Mouse (Mus musculus): Measurements from ENCODE around the gene Ppara. TPM values are rescaled to one million over a fixed set of nuclear protein-coding genes. Genes with fewer than 3 reads are reported as not detected.
A peak's percentile ranks its signal among the peaks of the same experiment; 100 is the strongest.

Ppara gene
- polyA plus RNA-seq, 1 experiment from 2014 or later: 1.0 TPM

DNA sequence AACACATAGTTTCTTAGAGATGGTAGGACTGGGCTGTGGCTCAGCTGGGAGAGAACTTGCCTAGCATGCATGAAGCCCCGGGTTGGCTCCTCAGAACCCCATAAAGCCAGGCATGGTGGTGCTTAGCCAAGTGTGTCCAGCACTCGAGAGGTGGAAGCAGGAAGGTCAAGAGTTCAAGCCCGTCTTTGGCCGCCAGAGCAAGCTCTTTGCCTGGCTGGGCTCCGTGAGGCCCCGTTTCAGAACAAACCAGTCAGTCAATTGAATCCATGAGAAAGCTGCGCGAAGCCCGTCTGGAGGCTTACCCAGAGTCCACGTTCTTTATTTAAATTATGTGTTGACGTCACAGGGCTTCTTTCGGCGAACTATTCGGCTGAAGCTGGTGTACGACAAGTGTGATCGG, 53.9 kb downstream of the Ppara start:
- no peak for ATAC-seq (ENCODE audit: low read depth)
- Histone ChIP-seq H3K27ac (replicated peaks) (no peak overlapping the region), H3K9me3 (no peaks in the 10 kb centered on the region), H3K4me1 (replicated peaks) (no peaks in the 10 kb centered on the region), H3K36me3 (no peaks in the 10 kb centered on the region), H3K27me3 (no peaks in the 10 kb centered on the region), H3K4me3 (no peak overlapping the region), H3K4me2 (no peak overlapping the region), H3K9ac (no peak overlapping the region)
- 78% methylated on average over 16 of the region's 16 CpGs for WGBS

DNA sequence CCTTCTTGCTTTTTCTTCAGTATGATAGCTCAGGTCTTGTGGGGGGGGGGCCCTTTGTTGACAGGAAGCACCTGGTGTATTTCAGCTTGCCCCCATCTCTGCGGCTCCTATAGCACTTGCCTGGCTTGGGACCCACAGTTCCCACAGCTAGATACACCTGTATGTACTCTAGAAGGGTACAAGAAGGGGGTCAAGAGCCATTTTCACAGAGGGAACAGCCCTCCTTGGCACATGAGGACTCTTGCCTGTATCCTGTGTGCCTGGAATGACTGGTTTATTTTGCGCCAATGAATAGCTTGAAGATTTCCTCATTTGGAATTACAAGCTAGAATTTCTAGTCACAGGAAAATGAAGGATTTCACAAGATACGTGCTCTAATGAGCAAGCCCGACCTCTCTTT, 56.7 kb downstream of the Ppara start:
- 90% methylated on average over 4 of the region's 4 CpGs for WGBS
- no peaks in the 10 kb centered on the region for H3K27me3 ChIP-seq

DNA sequence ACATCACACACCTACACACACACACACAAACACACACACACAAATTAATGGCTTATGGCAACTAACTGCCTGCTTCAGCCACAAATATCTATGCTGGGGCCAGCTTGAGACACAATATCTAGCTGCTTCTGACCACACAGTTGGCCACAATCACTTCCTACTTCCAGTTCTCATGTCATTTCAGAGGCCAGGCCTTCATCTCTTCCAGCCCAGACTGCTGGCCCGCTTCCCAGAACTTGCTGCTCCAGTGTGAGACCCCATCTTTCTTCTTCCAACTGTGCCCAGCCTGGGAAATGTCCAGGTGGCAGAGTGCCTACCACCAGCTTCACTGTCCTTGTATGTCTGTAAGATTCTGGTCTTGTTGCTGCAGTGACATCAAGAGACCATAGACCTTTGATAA, 58.0 kb downstream of the Ppara start:
- Histone ChIP-seq H3K27ac (replicated peaks) (no peak overlapping the region), H3K9me3 (no peaks in the 10 kb centered on the region), H3K9ac (no peak overlapping the region), H3K36me3 (no peaks in the 10 kb centered on the region), H3K4me2 (no peak overlapping the region), H3K4me1 (replicated peaks) (no peaks in the 10 kb centered on the region), H3K27me3 (no peaks in the 10 kb centered on the region), H3K4me3 (no peak overlapping the region)
- WGBS: 88% methylated on average over 1 of the region's 1 CpGs
- ATAC-seq (ENCODE audit: low read depth): no peak

More for the DNA sequence above, 56.7 kb downstream of the Ppara start:
- Histone ChIP-seq H3K27ac (replicated peaks) (no peak overlapping the region), H3K4me1 (replicated peaks) (no peaks in the 10 kb centered on the region), H3K4me2 (no peak overlapping the region), H3K4me3 (no peak overlapping the region), H3K9ac (no peak overlapping the region), H3K9me3 (no peaks in the 10 kb centered on the region), H3K36me3 (no peaks in the 10 kb centered on the region)
- ATAC-seq (ENCODE audit: low read depth): no peak

DNA sequence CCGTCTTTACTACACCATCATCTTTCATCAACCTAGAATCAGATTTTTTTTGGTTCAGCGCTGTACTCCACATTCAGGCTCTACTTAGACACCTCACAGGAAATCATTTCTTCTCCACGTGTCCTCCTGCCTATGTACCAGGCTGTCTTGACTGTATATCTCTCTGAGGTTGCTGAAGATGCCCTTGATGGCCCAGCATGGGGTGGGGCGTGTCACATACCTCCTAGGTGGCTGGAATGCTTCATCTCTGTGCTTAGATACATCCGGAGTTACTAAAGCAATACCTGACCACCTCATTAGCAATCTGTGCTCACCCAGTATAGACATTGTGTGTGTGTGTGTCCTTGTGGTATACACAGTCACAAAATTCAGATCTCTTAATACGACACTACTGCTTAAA, 60.7 kb downstream of the Ppara start:
- no peak for ATAC-seq (ENCODE audit: low read depth)
- Histone ChIP-seq H3K9ac (no peak overlapping the region), H3K4me1 (replicated peaks) (no peaks in the 10 kb centered on the region), H3K36me3 (no peaks in the 10 kb centered on the region), H3K9me3 (no peaks in the 10 kb centered on the region), H3K4me3 (no peak overlapping the region), H3K27me3 (no peaks in the 10 kb centered on the region), H3K27ac (replicated peaks) (no peak overlapping the region), H3K4me2 (no peak overlapping the region)
- 84% methylated on average over 6 of the region's 6 CpGs for WGBS

DNA sequence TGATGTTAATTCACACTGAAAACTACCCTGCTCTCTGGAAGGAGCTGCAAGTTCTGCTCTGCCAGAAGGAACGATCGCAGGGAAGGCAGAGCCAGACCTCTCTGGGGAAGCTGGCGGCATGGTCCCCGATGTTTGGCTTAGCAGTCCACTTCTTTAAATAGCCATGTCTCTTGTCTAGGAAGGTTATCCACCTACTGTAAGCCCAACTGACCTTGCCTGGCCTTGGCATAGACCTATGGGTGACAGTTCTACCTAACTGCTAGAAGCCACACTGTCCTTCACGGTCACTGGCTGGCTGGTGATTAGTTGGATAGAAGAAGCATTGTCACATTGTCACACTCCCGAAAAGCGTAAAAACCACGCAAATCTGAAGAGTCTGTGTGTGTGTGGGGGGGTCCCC, 63.9 kb downstream of the Ppara start:
- no peak for ATAC-seq (ENCODE audit: low read depth)
- no peak overlapping the region for H3K4me3 ChIP-seq
- H3K27ac ChIP-seq (replicated peaks): no peak overlapping the region
- no peaks in the 10 kb centered on the region for H3K4me1 ChIP-seq (replicated peaks)
- no peaks in the 10 kb centered on the region for H3K9me3 ChIP-seq
- H3K4me2 ChIP-seq: no peak overlapping the region
- no peak overlapping the region for H3K9ac ChIP-seq
- H3K27me3 ChIP-seq: no peaks in the 10 kb centered on the region
- 96% methylated on average over 8 of the region's 8 CpGs for WGBS
- no peaks in the 10 kb centered on the region for H3K36me3 ChIP-seq

DNA sequence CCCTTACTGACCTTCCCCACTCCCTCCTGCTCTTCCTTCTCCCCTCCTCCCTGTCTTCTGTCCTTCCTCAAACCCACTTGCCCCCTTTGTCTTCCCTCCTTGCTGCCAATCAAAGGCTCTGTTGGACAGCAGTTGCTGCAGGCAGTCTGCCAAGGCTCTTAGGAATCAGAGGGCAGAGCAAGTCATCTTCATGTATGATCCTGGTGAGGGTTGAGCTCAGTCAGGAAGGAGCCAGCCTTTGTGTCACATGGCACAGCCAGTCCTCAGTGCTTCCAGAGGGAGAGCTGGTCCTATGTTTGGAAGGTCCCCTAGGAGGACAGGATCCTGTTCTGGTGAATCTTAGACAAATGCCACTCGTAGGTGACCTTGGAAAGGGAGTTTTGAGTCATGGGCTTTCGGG, 68.1 kb downstream of the Ppara start:
- 84% methylated on average over 2 of the region's 2 CpGs for WGBS

DNA sequence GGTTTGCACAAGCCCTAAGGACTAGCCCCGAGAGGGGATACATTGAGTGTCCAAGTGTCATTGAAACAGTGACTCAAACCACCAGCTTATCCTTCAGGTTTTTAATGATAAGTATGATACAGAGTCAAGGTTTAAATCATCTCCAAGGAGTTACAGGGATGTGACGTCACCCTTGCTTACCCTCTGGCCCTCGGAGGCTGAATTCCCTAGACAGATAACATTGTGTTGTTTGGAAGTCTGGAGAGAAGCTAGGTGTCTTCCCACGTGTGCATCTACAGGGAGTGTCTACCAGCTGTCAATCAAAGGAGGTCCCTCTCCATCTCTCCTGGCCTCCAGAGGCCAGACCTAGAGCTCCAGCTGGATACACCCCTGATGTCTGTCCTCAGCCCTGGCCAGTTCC, 72.1 kb downstream of the Ppara start:
- Histone ChIP-seq H3K4me1 (replicated peaks) (peaks cover 12% of the 10 kb centered on the region), H3K9ac (no peak overlapping the region), H3K9me3 (no peaks in the 10 kb centered on the region), H3K36me3 (no peaks in the 10 kb centered on the region), H3K27ac (replicated peaks) (no peak overlapping the region), H3K4me2 (no peak overlapping the region), H3K4me3 (no peak overlapping the region), H3K27me3 (no peaks in the 10 kb centered on the region)
- 83% methylated on average over 4 of the region's 4 CpGs for WGBS
- no peak for ATAC-seq (ENCODE audit: low read depth)

More for the DNA sequence above, 68.1 kb downstream of the Ppara start:
- no peaks in the 10 kb centered on the region for H3K36me3 ChIP-seq
- H3K27ac ChIP-seq (replicated peaks): no peak overlapping the region
- no peaks in the 10 kb centered on the region for H3K9me3 ChIP-seq
- H3K4me3 ChIP-seq: no peak overlapping the region
- ATAC-seq (ENCODE audit: low read depth): no peak
- no peak overlapping the region for H3K9ac ChIP-seq
- H3K27me3 ChIP-seq: no peaks in the 10 kb centered on the region
- no peak overlapping the region for H3K4me2 ChIP-seq
- no peaks in the 10 kb centered on the region for H3K4me1 ChIP-seq (replicated peaks)

DNA sequence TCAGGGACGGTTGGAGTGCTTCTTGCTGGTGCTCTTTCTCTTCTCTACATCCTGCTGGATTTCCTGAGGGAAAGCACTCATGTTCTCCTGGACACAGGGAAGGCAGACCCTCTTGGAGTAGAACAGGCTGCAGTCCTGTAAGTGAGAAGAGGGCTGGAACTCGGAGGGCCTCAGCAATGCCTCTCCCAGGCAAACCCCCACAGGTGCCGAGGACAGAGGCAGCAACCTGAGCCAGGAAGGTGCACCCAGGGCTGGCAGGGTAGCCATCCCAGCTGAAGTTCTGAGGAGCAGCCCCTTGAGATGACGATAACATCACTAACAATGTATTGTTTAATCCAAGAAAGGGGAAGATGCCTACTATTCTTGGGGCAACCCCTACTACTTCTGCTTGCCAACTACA, 72.6 kb downstream of the Ppara start:
- H3K4me1 ChIP-seq (replicated peaks): peaks cover 17% of the 10 kb centered on the region
- ATAC-seq (ENCODE audit: low read depth): no peak
- H3K36me3 ChIP-seq: no peaks in the 10 kb centered on the region
- H3K27me3 ChIP-seq: no peaks in the 10 kb centered on the region
- no peak overlapping the region for H3K4me3 ChIP-seq
- H3K9me3 ChIP-seq: no peaks in the 10 kb centered on the region
- 91% methylated on average over 4 of the region's 4 CpGs for WGBS
- H3K4me2 ChIP-seq: no peak overlapping the region
- H3K27ac ChIP-seq (replicated peaks): no peak overlapping the region
- no peak overlapping the region for H3K9ac ChIP-seq

DNA sequence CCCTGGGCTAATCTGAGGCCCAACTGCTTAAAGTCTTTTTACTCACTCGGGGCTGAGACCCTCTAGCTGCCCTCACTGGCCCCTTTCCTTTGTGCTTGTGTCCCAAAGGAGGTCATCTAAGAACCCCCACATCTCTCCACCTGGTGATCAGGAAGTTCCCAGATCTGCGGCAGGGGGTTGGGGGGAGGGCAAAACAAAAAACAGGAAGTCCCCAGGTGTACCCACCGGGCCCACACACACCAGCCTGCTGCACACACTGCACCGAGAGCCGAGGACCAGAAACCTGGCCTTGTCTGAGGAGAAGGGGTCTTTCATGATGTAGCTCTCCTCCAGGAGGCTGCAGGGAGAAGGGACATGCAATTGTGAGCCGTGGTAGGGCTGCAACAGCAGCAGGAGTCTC, 73.2 kb downstream of the Ppara start:
- peaks cover 17% of the 10 kb centered on the region for H3K4me1 ChIP-seq (replicated peaks)

DNA sequence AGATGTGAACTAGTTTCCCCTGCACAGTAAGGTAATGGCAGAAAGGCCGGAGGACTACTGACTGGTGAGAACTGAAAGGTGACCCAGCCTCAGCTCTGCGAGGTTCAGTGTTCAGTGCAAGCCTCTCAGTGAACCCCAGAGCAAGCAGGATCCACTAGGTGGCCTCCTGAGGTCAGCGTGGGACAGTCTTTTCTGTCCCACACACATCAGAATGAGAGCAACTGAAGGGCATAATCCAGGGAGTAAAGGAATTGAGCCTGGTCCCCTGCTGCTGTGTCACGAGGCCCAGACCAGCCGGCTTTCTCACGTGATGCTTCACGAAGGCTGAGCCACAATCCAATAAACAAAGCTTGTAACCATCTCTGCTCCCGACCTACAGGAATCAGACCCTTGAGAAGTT, 73.7 kb downstream of the Ppara start:
- Histone ChIP-seq H3K4me1 (replicated peaks) (peaks cover 17% of the 10 kb centered on the region), H3K27ac (replicated peaks) (no peak overlapping the region), H3K4me2 (no peak overlapping the region), H3K36me3 (no peaks in the 10 kb centered on the region), H3K4me3 (no peak overlapping the region), H3K9ac (no peak overlapping the region), H3K9me3 (no peaks in the 10 kb centered on the region), H3K27me3 (no peaks in the 10 kb centered on the region)
- 62% methylated on average over 8 of the region's 8 CpGs for WGBS
- ATAC-seq (ENCODE audit: low read depth): no peak

More for the DNA sequence above, 73.2 kb downstream of the Ppara start:
- H3K36me3 ChIP-seq: no peaks in the 10 kb centered on the region
- no peaks in the 10 kb centered on the region for H3K27me3 ChIP-seq
- WGBS: 79% methylated on average over 6 of the region's 6 CpGs
- no peak overlapping the region for H3K4me2 ChIP-seq
- no peak overlapping the region for H3K27ac ChIP-seq (replicated peaks)
- H3K9me3 ChIP-seq: no peaks in the 10 kb centered on the region
- ATAC-seq (ENCODE audit: low read depth): no peak
- H3K9ac ChIP-seq: no peak overlapping the region
- H3K4me3 ChIP-seq: no peak overlapping the region

DNA sequence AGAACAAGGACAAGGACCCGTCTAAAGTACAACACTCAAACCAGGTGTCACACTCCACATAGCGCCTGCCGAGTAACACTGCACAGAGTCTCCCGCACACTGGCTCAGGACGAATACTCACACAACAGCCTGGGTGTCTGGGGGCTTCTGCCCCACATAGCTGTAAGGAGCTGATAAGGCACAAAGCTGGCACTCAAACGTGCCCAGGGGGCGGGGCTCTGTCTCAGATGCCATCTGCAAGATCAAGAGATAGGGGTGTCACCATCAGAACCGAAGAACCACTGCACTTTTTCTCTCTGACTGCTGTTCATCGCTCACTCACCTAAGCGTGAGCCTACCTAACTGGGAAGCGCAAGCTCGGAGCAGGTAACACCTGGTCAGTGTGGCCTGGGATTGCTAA, 74.3 kb downstream of the Ppara start:
- no peak overlapping the region for H3K4me2 ChIP-seq
- WGBS: 90% methylated on average over 12 of the region's 12 CpGs
- no peak overlapping the region for H3K4me3 ChIP-seq
- no peak overlapping the region for H3K27ac ChIP-seq (replicated peaks)
- no peaks in the 10 kb centered on the region for H3K27me3 ChIP-seq
- no peaks in the 10 kb centered on the region for H3K36me3 ChIP-seq
- no peaks in the 10 kb centered on the region for H3K9me3 ChIP-seq
- ATAC-seq (ENCODE audit: low read depth): no peak
- peaks cover 17% of the 10 kb centered on the region for H3K4me1 ChIP-seq (replicated peaks)
- H3K9ac ChIP-seq: no peak overlapping the region

DNA sequence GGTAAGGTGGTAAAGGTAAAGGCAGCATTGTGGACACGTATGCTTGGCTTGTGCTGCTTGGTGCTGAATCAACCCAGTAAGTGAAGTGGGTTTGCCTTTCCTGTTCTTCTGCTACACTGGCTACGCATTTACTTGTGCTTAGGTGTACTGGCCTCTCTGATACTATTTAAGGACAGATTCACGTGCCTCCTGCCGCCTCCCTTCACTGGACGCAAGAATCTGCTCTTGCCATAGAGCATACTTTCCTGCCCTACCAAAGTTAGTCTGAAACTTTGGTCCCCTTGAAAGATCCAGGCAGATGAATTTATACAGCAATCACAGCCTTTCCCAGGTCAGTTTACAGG, 75.7 kb downstream of the Ppara start:
- peak overlapping the region; percentile 91 for H3K27ac ChIP-seq (replicated peaks)
- peak overlapping the region; percentile 82 for H3K4me3 ChIP-seq
- WGBS: 91% methylated on average over 5 of the region's 5 CpGs
- H3K9ac ChIP-seq: peak overlapping the region; percentile 85
- H3K27me3 ChIP-seq: no peaks in the 10 kb centered on the region
- H3K36me3 ChIP-seq: no peaks in the 10 kb centered on the region
- peak overlapping the region; percentile 89 for H3K4me2 ChIP-seq
- peaks cover 17% of the 10 kb centered on the region for H3K4me1 ChIP-seq (replicated peaks)
- H3K9me3 ChIP-seq: no peaks in the 10 kb centered on the region
- ATAC-seq (ENCODE audit: low read depth): no peak

DNA sequence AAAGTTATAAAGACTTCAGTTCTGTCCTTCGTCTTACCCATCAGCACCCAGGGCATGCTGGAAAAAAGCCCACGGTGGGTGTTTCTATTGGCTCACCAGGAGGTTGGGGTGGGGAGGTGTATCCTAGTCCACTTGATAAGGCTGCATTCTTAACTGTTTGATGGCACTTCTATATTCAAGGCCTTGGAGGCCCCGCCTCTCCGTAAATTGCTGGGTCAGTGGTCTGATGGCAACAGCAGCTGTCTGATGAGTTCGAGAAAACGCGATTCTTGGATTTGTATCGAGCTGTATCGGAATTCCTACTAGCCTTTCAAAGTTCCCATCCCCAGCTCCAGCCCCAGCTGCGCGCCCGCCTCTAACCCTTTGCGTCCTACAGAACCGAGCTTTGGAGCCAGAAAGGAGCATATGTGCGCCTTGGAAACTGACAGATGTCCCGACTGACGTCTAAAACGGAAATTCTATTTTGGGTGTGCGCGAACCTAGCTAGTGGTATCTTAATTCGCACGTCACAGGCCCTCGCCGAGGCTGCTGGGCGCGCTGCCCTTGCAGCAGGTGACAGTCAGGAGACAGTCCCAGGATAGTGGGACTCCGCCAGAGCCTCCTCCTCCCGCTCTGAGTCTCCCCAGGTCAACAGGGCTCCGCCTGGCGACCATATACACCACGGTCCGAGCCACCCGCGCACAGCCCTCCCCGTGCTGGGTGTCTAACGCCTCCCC, 76.2 kb downstream of the Ppara start:
- peaks cover 17% of the 10 kb centered on the region for H3K4me1 ChIP-seq (replicated peaks)
- no peaks in the 10 kb centered on the region for H3K27me3 ChIP-seq
- H3K36me3 ChIP-seq: no peaks in the 10 kb centered on the region
- peak; percentile 92 for ATAC-seq (ENCODE audit: low read depth)
- H3K4me3 ChIP-seq: peak overlapping the region; percentile 82
- H3K4me2 ChIP-seq: peak overlapping the region; percentile 89
- 4% methylated on average over 36 of the region's 36 CpGs for WGBS
- peak overlapping the region; percentile 91 for H3K27ac ChIP-seq (replicated peaks)
- H3K9ac ChIP-seq: peak overlapping the region; percentile 85
- H3K9me3 ChIP-seq: no peaks in the 10 kb centered on the region
